Mouse (Mus musculus) erythroblast, embryonic 14.5 days (primary cell): ENCODE measurements at regions not wholly inside any gene's neighbourhood (a gene's known extent, or its start where the extent isn't known, plus 50 kb on each side); places are given as distances from the start of the nearest gene placed in this dataset.

ENCODE experiments used
- GATA1 ChIP-seq: IDR thresholded peaks from 2 replicates; pipeline ENCODE4 v1.6.1; 2012; ENCODE audit warnings: low read length, inconsistent platforms, mixed read lengths
- TAL1 ChIP-seq: IDR thresholded peaks from 3 replicates; pipeline ENCODE4 v1.6.1; 2012; ENCODE audit warnings: low read length, inconsistent platforms, mixed read lengths

- TF ChIP-seq TAL1 = no peak
- no peak for TF ChIP-seq GATA1
Measured at GRCm38 (mm10) chr16:30181116-30181515, 86.2 kb downstream of the Cpn2 start.
